Mouse (Mus musculus) MEL (cell line): Measurements from ENCODE around the gene Raph1.

ENCODE experiments used
- CHD2 ChIP-seq: IDR thresholded peaks from 2 replicates; pipeline ENCODE4 v1.6.1; 2011; ENCODE audit warnings: low read length, improper control_type of control experiment
- CTCF ChIP-seq, 3 experiments: IDR thresholded peaks in 2 of 3; conservative IDR thresholded peaks in 1 of 3; 2 replicates each; pipeline ENCODE4 v1.5.1; 2011 to 2012; ENCODE audit warnings: low read length in 3 of 3, low read depth in 2 of 3, mild to moderate bottlenecking in 2 of 3, improper control_type of control experiment in 1 of 3, inconsistent platforms in 1 of 3, mixed read lengths in 1 of 3, moderate library complexity in 1 of 3; ENCODE audit not compliant: control insufficient read depth in 1 of 3, insufficient read depth in 1 of 3, poor library complexity in 1 of 3, severe bottlenecking in 1 of 3
- E2F4 ChIP-seq: IDR thresholded peaks from 2 replicates; pipeline ENCODE4 v1.6.1; 2011; ENCODE audit warnings: low read depth, low read length, improper control_type of control experiment, borderline replicate concordance
- ELF1 ChIP-seq: IDR thresholded peaks from 2 replicates; pipeline ENCODE4 v1.6.1; 2014; ENCODE audit warnings: low read depth, mild to moderate bottlenecking, inconsistent platforms, low read length, improper control_type of control experiment, moderate library complexity
- EP300 ChIP-seq, 2 experiments: IDR thresholded peaks; 2 replicates each; pipeline ENCODE4 v1.6.1; 2011; ENCODE audit warnings: improper control_type of control experiment in 2 of 2, low read length in 2 of 2, low read depth in 1 of 2, mild to moderate bottlenecking in 1 of 2
- GABPA ChIP-seq: IDR thresholded peaks from 2 replicates; pipeline ENCODE4 v1.6.1; 2012; ENCODE audit warnings: low read depth, mild to moderate bottlenecking, inconsistent platforms, low read length, improper control_type of control experiment, moderate library complexity
- NRF1 ChIP-seq: IDR thresholded peaks from 2 replicates; pipeline ENCODE4 v1.6.1; 2014; ENCODE audit warnings: low read depth, mild to moderate bottlenecking, inconsistent platforms, low read length, improper control_type of control experiment, moderate library complexity; ENCODE audit not compliant: poor library complexity, insufficient read depth, severe bottlenecking
- POLR2A ChIP-seq, 2 experiments: IDR thresholded peaks; 2 replicates each; pipeline ENCODE4 v1.6.1; 2011 to 2012; ENCODE audit warnings: low read length in 2 of 2, mild to moderate bottlenecking in 2 of 2, control low read depth in 1 of 2, improper control_type of control experiment in 1 of 2, low read depth in 1 of 2, moderate library complexity in 1 of 2; ENCODE audit not compliant: control insufficient read depth in 1 of 2, insufficient read depth in 1 of 2, poor library complexity in 1 of 2
- RAD21 ChIP-seq: IDR thresholded peaks from 2 replicates; pipeline ENCODE4 v1.6.1; 2011; ENCODE audit warnings: mild to moderate bottlenecking, low read depth, low read length, improper control_type of control experiment
- USF1 ChIP-seq: IDR thresholded peaks from 2 replicates; pipeline ENCODE4 v1.6.1; 2014; ENCODE audit warnings: low read depth, mild to moderate bottlenecking, inconsistent platforms, low read length, improper control_type of control experiment, moderate library complexity

GRCm38 (mm10) chr1:60490510-60490909 is 76.4 kb downstream of the Raph1 start:
- TF ChIP-seq GABPA (no peak), ELF1 (no peak), EP300 (IDR thresholded peaks at IDR 0.05; ENCODE audit: low read depth in 1 of 2, low read length in 2 of 2) (no peak), CTCF (IDR thresholded peaks at IDR 0.05 in 2 of 3, conservative IDR thresholded peaks at IDR 0.05 in 1 of 3; ENCODE audit: control insufficient read depth in 1 of 3, insufficient read depth in 1 of 3, low read depth in 2 of 3, low read length in 3 of 3, poor library complexity in 1 of 3, severe bottlenecking in 1 of 3) (no peak), CHD2 (no peak), RAD21 (no peak), E2F4 (no peak), USF1 (no peak), NRF1 (no peak), POLR2A (IDR thresholded peaks at IDR 0.05; ENCODE audit: control insufficient read depth in 1 of 2, insufficient read depth in 1 of 2, low read depth in 1 of 2, low read length in 2 of 2, poor library complexity in 1 of 2) (no peak)
